Mouse (Mus musculus) liver, embryonic 14.5 days (tissue): ENCODE measurements at regions not wholly inside any gene's neighbourhood (a gene's known extent, or its start where the extent isn't known, plus 50 kb on each side); places are given as distances from the start of the nearest gene placed in this dataset.

Experiments
- ATAC-seq: fragments of 200-750 bp; cut with Nextera tagmentation; 2 replicates; pipeline ENCODE4 v1.8.0; 2017; ENCODE audit warnings: moderate number of reproducible peaks, mild to moderate bottlenecking, moderate library complexity; ENCODE audit not compliant: insufficient read depth
- DNase-seq, 3 experiments: peaks; one replicate each; pipeline ENCODE4 v3.0.0-alpha.2; 2012 to 2013; ENCODE audit warnings: low read depth in 3 of 3, low spot score in 3 of 3
- H3K27ac ChIP-seq: fragments of 300-500 bp; sonication (generic); 2 replicates; pipeline ENCODE4 v1.5.1; 2014; ENCODE audit warnings: moderate library complexity, mild to moderate bottlenecking, control low read depth, inconsistent platforms
- H3K27me3 ChIP-seq: fragments of 300-500 bp; sonication (generic); 2 replicates; pipeline ENCODE4 v1.6.1; 2014; ENCODE audit warnings: mild to moderate bottlenecking, low read length, moderate library complexity; ENCODE audit not compliant: control insufficient read depth, insufficient read depth
- H3K36me3 ChIP-seq: fragments of 300-500 bp; sonication (generic); replicated peaks from 2 replicates; pipeline ENCODE4 v1.6.1; 2014; ENCODE audit warnings: low read depth; ENCODE audit not compliant: control insufficient read depth, insufficient read depth
- H3K4me1 ChIP-seq, 2 experiments: fragments of 200-500 bp in 1 of 2; fragments of 300-500 bp in 1 of 2; sonication (generic) in 1 of 2; replicated peaks; 2 replicates each; pipeline ENCODE4 v1.6.1; 2012 to 2014; ENCODE audit warnings: antibody characterized with exemption in 1 of 2, inconsistent platforms in 1 of 2, low read length in 1 of 2; ENCODE audit not compliant: control insufficient read depth in 2 of 2, insufficient read depth in 2 of 2
- H3K4me2 ChIP-seq: fragments of 300-500 bp; sonication (generic); 2 replicates; pipeline ENCODE4 v1.6.1; 2014; ENCODE audit warnings: low read depth, mild to moderate bottlenecking, control low read depth, moderate library complexity
- H3K4me3 ChIP-seq, 2 experiments: fragments of 200-500 bp in 1 of 2; fragments of 300-500 bp in 1 of 2; sonication (generic) in 1 of 2; 2 replicates each; pipeline ENCODE4 v1.5.1; 2012 to 2014; ENCODE audit warnings: low read depth in 2 of 2, low read length in 2 of 2, mild to moderate bottlenecking in 2 of 2, control low read depth in 1 of 2, inconsistent platforms in 1 of 2, moderate library complexity in 1 of 2; ENCODE audit not compliant: insufficient read depth in 1 of 2
- H3K9ac ChIP-seq: fragments of 300-500 bp; sonication (generic); replicated peaks from 2 replicates; pipeline ENCODE4 v1.6.1; 2014; ENCODE audit warnings: mild to moderate bottlenecking, control low read depth, moderate library complexity
- H3K9me3 ChIP-seq: fragments of 300-500 bp; sonication (generic); 2 replicates; pipeline ENCODE4 v1.6.1; 2016; ENCODE audit warnings: low read length, mixed read lengths; ENCODE audit not compliant: control insufficient read depth
- CTCF ChIP-seq: IDR thresholded peaks from 2 replicates; pipeline ENCODE4 v1.5.1; 2016; ENCODE audit warnings: antibody characterized with exemption, low read depth, control low read depth
- EP300 ChIP-seq: IDR thresholded peaks from 2 replicates; pipeline ENCODE4 v1.6.1; 2016; ENCODE audit warnings: antibody characterized with exemption, low read depth
- WGBS: fragments of 180-500 bp; shearing (Covaris S2); extraction: QIAGEN DNeasy Blood & Tissue Kit; methylation state at CpG from one replicate; pipeline ENCODE4 v1.1.7; 2014; ENCODE audit not compliant: insufficient replicate concordance; 5-methylcytosine and 5-hydroxymethylcytosine counted together

- H3K9ac ChIP-seq: no peak overlapping the region
- H3K27me3 ChIP-seq: peaks cover 7% of the 10 kb centered on the region
- H3K4me1 ChIP-seq: no peaks in the 10 kb centered on the region
- ATAC-seq (no peak), DNase-seq (no peak)
- H3K9me3 ChIP-seq: no peaks in the 10 kb centered on the region
- H3K4me3 ChIP-seq: no peak overlapping the region
- 42% methylated on average over 5 of the region's 5 CpGs for WGBS
- TF ChIP-seq CTCF (no peak), EP300 (no peak)
- H3K36me3 ChIP-seq: no peaks in the 10 kb centered on the region
- no peak overlapping the region for H3K4me2 ChIP-seq
- H3K27ac ChIP-seq: no peak overlapping the region
Measured at GRCm38 (mm10) chr13:45213116-45213834, 134.8 kb downstream of the Gm9817 start.

DNA sequence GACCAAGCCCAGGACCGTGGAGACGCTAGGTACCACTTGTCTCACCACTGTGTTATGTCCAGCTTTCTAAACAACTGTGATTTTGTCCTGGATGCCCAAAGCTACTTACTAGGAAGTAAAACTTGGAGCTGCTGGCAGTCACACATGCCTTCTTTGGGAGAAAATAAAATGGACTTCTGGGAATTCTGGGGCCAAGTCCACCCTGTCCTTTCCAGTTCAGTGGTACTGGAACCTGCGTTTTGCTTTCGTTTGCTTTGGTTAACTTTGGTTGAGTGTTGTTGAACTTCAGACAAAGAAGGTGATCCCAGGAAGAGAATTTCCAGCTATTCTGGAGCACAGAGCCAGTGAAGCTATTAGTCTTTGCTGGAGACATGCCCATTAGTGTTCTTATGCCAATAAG, 139.8 kb downstream of the Gm9817 start:
- H3K27me3 ChIP-seq: peaks cover 1% of the 10 kb centered on the region
- WGBS: 85% methylated on average over 4 of the region's 4 CpGs
- H3K4me3 ChIP-seq: no peak overlapping the region
- no peaks in the 10 kb centered on the region for H3K9me3 ChIP-seq
- no peak overlapping the region for H3K4me2 ChIP-seq
- H3K36me3 ChIP-seq: no peaks in the 10 kb centered on the region
- ATAC-seq (no peak), DNase-seq (no peak)
- H3K27ac ChIP-seq: no peak overlapping the region
- no peak for TF ChIP-seq EP300
- TF ChIP-seq CTCF: no peak
- H3K9ac ChIP-seq: no peak overlapping the region
- H3K4me1 ChIP-seq: no peaks in the 10 kb centered on the region

DNA sequence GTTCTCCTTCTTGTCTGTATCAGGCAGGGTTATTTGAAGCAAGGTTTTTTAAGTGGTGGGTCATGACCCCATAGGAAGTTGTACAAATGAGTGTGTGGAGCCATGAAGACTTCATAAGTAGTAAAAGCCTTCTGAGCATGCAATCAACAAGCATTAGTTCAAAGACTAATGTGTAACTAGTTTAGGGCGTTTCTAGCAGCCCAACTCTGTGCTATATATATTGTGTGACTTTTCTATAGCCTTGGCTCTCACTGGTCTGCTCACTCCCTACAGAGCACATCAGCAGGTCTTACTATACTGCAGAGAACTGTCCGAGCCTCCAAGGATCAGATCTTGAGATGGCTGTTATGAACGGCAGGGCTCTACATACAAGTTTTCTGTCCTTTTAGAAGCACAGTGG, 141.2 kb downstream of the Gm9817 start:
- Histone ChIP-seq H3K4me3 (no peak overlapping the region), H3K27me3 (peaks cover 3% of the 10 kb centered on the region), H3K27ac (no peak overlapping the region), H3K4me2 (no peak overlapping the region), H3K9me3 (no peaks in the 10 kb centered on the region), H3K4me1 (no peaks in the 10 kb centered on the region), H3K9ac (no peak overlapping the region), H3K36me3 (no peaks in the 10 kb centered on the region)
- WGBS: 47% methylated on average over 3 of the region's 3 CpGs
- TF ChIP-seq CTCF: no peak
- no peak for TF ChIP-seq EP300
- DNase-seq: no peak
- ATAC-seq: no peak

GRCm38 (mm10) chr13:45230804-45231203, 152.3 kb downstream of the Gm9817 start:
- no peaks in the 10 kb centered on the region for H3K4me1 ChIP-seq
- peaks cover 13% of the 10 kb centered on the region for H3K27me3 ChIP-seq
- no peak overlapping the region for H3K27ac ChIP-seq
- H3K9ac ChIP-seq: no peak overlapping the region
- no peak for TF ChIP-seq CTCF
- no peak overlapping the region for H3K4me2 ChIP-seq
- no peaks in the 10 kb centered on the region for H3K36me3 ChIP-seq
- 38% methylated on average over 2 of the region's 2 CpGs for WGBS
- DNase-seq (no peak), ATAC-seq (no peak)
- H3K9me3 ChIP-seq: no peaks in the 10 kb centered on the region
- H3K4me3 ChIP-seq: no peak overlapping the region

DNA sequence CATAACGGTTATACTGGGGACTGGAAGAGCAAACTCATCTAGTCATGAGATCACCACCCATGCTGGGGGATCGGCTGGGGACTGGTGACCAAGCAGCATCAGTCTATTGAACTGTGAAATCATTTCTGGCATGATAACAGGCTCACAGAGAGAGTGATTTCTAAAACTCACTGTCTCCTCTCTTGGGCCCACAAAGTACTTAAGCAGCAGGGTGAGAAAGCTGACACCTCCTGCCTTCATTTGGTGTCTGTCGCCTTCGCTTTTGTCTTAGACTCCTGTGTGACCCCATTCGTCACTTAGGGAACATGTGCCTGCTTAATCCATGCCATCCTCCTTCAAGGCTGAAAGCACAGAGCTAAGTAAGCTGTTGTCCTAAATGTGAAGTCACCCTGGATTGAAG, 154.3 kb upstream of the Mylip start:
- Histone ChIP-seq H3K9ac (no peak overlapping the region), H3K27me3 (peaks cover 16% of the 10 kb centered on the region), H3K4me3 (no peak overlapping the region), H3K4me2 (no peak overlapping the region), H3K9me3 (no peaks in the 10 kb centered on the region), H3K36me3 (no peaks in the 10 kb centered on the region), H3K27ac (no peak overlapping the region), H3K4me1 (no peaks in the 10 kb centered on the region)
- TF ChIP-seq CTCF (no peak), EP300 (no peak)
- ATAC-seq (no peak), DNase-seq (no peak)
- WGBS: 58% methylated on average over 5 of the region's 5 CpGs
